Mouse (Mus musculus) naive thymus-derived CD4-positive, alpha-beta T cell, adult 2 months (primary cell): ENCODE results near the gene Cyb561d1.

Source experiments
- DNase-seq: peaks from one replicate; pipeline ENCODE4 v3.0.0-alpha.2; 2011; ENCODE audit warnings: low read depth

Gene Cyb561d1

GRCm38 (mm10) chr3:108203621-108204325, 2.8 kb upstream of the Cyb561d1 start:
- DNase-seq, result peak; percentile 84

- DNase-seq, result no peak
Observed at GRCm38 (mm10) chr3:108203212-108203611, 2.2 kb upstream of the Cyb561d1 start.

GRCm38 (mm10) chr3:108202506-108202905, 1.5 kb upstream of the Cyb561d1 start:
- no peak for DNase-seq

- DNase-seq, result no peak
Observed at GRCm38 (mm10) chr3:108199231-108199630, 1.8 kb downstream of the Cyb561d1 start.

- no peak for DNase-seq
Observed at GRCm38 (mm10) chr3:108197066-108197497, 3.9 kb downstream of the Cyb561d1 start.

GRCm38 (mm10) chr3:108195941-108196590, 4.9 kb downstream of the Cyb561d1 start:
- no peak for DNase-seq

- no peak for DNase-seq
Observed at GRCm38 (mm10) chr3:108195287-108195686, 5.7 kb downstream of the Cyb561d1 start.

GRCm38 (mm10) chr3:108193686-108194085, 7.3 kb downstream of the Cyb561d1 start:
- no peak for DNase-seq

GRCm38 (mm10) chr3:108189897-108190296, 11.1 kb downstream of the Cyb561d1 start:
- DNase-seq, result no peak

- DNase-seq, result no peak
Observed at GRCm38 (mm10) chr3:108188716-108189490, 12.1 kb downstream of the Cyb561d1 start.

- no peak for DNase-seq
Observed at GRCm38 (mm10) chr3:108187111-108187795, 13.8 kb downstream of the Cyb561d1 start.

- DNase-seq, result peak; percentile 61
Observed at GRCm38 (mm10) chr3:108186098-108187047, 14.6 kb downstream of the Cyb561d1 start, which contains the start of gene Amigo1. Gene Amigo1 (plus strand): TSS chr3:108186335.

- peak; percentile 23 for DNase-seq
Observed at GRCm38 (mm10) chr3:108185460-108186097, 15.4 kb downstream of the Cyb561d1 start.

GRCm38 (mm10) chr3:108184742-108185141, 16.3 kb downstream of the Cyb561d1 start:
- DNase-seq, result no peak

GRCm38 (mm10) chr3:108180514-108180913, 20.5 kb downstream of the Cyb561d1 start:
- no peak for DNase-seq

- no peak for DNase-seq
Observed at GRCm38 (mm10) chr3:108178756-108179715, 22.0 kb downstream of the Cyb561d1 start.

GRCm38 (mm10) chr3:108174672-108175531, 26.1 kb downstream of the Cyb561d1 start:
- no peak for DNase-seq

- DNase-seq, result no peak
Observed at GRCm38 (mm10) chr3:108169199-108169598, 31.8 kb downstream of the Cyb561d1 start.
